Comparison of ENCODE assay signal across 8 mouse cellular contexts in the genomic region with DNA sequence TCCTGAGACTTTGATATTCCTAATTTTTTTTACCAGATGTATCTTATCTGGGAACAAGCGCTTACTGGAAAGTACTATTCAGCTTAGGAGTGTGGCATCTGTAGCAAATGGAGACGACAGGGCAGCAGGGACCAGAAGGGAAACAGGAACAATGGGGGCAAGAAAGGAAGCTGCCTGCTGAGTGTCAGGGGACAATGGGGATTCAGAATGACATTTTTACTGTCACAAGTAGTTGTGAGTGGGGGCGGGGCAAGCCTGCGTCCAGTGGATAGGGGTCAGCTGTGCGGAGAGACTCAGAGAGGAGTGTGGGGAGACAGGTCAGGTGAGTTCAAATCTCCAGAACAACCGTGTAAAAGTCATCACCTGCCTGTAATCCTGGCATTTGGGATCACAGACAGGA. TPM values are rescaled to one million over a fixed set of nuclear protein-coding genes. Genes with fewer than 3 reads are reported as not detected.
DNase-seq lines count a peak whose midpoint lies in the region; ATAC-seq lines count a peak whose summit lies in the region.

No protein-coding gene starts in this region.

- peaks cover 17% of the 10 kb centered on the region for H3K4me1 ChIP-seq in heart, embryonic 12.5 days (replicated peaks)
- H3K4me1 ChIP-seq in lung, embryonic 15.5 days: peaks cover 4% of the 10 kb centered on the region

- H3K9me3 ChIP-seq in heart, embryonic 12.5 days (replicated peaks): peaks cover 2% of the 10 kb centered on the region; the same call in 1 of the 2 replicates
- no peaks in the 10 kb centered on the region for H3K9me3 ChIP-seq in lung, embryonic 15.5 days

- peak; percentile 51; the same call in 1 of the 2 replicates for ATAC-seq in heart, embryonic 12.5 days (ENCODE audit: insufficient number of reproducible peaks, low FRiP score)
- no peak for ATAC-seq in lung, embryonic 15.5 days (ENCODE audit: borderline replicate concordance, extremely low read depth, low FRiP score, low TSS enrichment)

- H3K36me3 ChIP-seq in heart, embryonic 12.5 days: no peaks in the 10 kb centered on the region
- no peaks in the 10 kb centered on the region for H3K36me3 ChIP-seq in lung, embryonic 15.5 days

- H3K9ac ChIP-seq in heart, embryonic 12.5 days: no peak overlapping the region
- H3K9ac ChIP-seq in lung, embryonic 15.5 days: no peak overlapping the region

- DNase-seq in heart, adult 18-20 months: no peak
- no peak for DNase-seq in lung, postnatal 14 days
- peak; percentile 72 for DNase-seq in embryo, embryonic 11 days
- DNase-seq in lung, postnatal 4 days: peak; percentile 23 to 36
- DNase-seq in ovary, postnatal 14 days (ENCODE audit: low spot score): no peak
- no peak for DNase-seq in gastrocnemius, adult 8-10 months (ENCODE audit: low spot score in 2 of 2)

- no peaks in the 10 kb centered on the region for H3K27me3 ChIP-seq in heart, embryonic 12.5 days (replicated peaks)
- no peaks in the 10 kb centered on the region for H3K27me3 ChIP-seq in lung, embryonic 15.5 days

- no peak overlapping the region for H3K4me3 ChIP-seq in heart, embryonic 12.5 days
- H3K4me3 ChIP-seq in lung, embryonic 15.5 days: no peak overlapping the region

- H3K4me2 ChIP-seq in heart, embryonic 12.5 days: 0 out of 2 replicates have a peak overlapping the region, but pooled peaks have one; percentile 7
- H3K4me2 ChIP-seq in lung, embryonic 15.5 days: no peak overlapping the region

- H3K27ac ChIP-seq in heart, embryonic 12.5 days (ENCODE audit: poor library complexity, severe bottlenecking): peak overlapping the region; percentile 25; the same call in 1 of the 2 replicates
- H3K27ac ChIP-seq in lung, embryonic 15.5 days: peak overlapping the region; percentile 29; the same call in 1 of the 2 replicates

- 9% methylated on average over 6 of the region's 6 CpGs for WGBS in heart, embryonic 12.5 days
- WGBS in lung, embryonic 15.5 days: 33% methylated on average over 6 of the region's 6 CpGs

RNA-seq across cellular contexts. Expression of gene Tbl1xr1, which starts 52.3 kb away (rescaled TPM):
- polyA plus RNA-seq in heart, embryonic 12.5 days (2016; fragmentation: Nextera tagmentation; extraction: Ambion mirVana): 16.9 and 22.8 TPM in 2 replicates
- total RNA-seq in heart, adult 18-20 months (2021): 10 to 100 TPM; 61.0 to 74.9 TPM
- 19.1 and 29.0 TPM in 2 replicates for polyA plus RNA-seq in lung, embryonic 15.5 days (2015; fragmentation: Nextera tagmentation; extraction: Ambion mirVana)
- 10 to 100 TPM; 52.3 to 65.0 (median 60.7) TPM for total RNA-seq in gastrocnemius, adult 8-10 months (2022)

Comparison
In these comparisons a context has a peak if more than half of its experiments do, and no peak if none do; other contexts are left out.
1. DNase-seq: peak in embryo, embryonic 11 days (single experiment) and lung, postnatal 4 days (2 of 2); none in heart, adult 18-20 months (0 of 2), lung, postnatal 14 days (single experiment), ovary, postnatal 14 days (single experiment) and gastrocnemius, adult 8-10 months (0 of 2).